Mouse (Mus musculus) regulatory T cell (primary cell): Measurements from ENCODE around the gene Tectb.
"Not testable (repeated sequence)": the region's sequence is repeated elsewhere in the genome, so short reads cannot be mapped to it uniquely, and the experiment has no call there.

ENCODE experiments used
- in situ Hi-C: fragments of 300-600 bp; cut with MboI, MseI; formaldehyde crosslinking; loops from one replicate; pipeline ENCODE4 v1.15.1; 2025; ENCODE audit warnings: high pct_unique_total_duplicates

Tectb gene

GRCm38 (mm10) chr19:55165954-55166353, 14.6 kb upstream of the Tectb start:
- in situ Hi-C loops = no loop called here

- in situ Hi-C loops = no loop called here
Measured at GRCm38 (mm10) chr19:55166741-55167140, 13.8 kb upstream of the Tectb start.

- in situ Hi-C loops = no loop called here
Measured at GRCm38 (mm10) chr19:55167741-55168140, 12.8 kb upstream of the Tectb start.

GRCm38 (mm10) chr19:55168360-55168759, 12.2 kb upstream of the Tectb start:
- in situ Hi-C loops = no loop called here

- in situ Hi-C loops = not testable (repeated sequence)
Measured at GRCm38 (mm10) chr19:55169236-55169729, 11.2 kb upstream of the Tectb start.

- in situ Hi-C loops = no loop called here
Measured at GRCm38 (mm10) chr19:55170399-55170798, 10.1 kb upstream of the Tectb start.

GRCm38 (mm10) chr19:55171585-55171984, 8.9 kb upstream of the Tectb start:
- in situ Hi-C loops = no loop called here

GRCm38 (mm10) chr19:55177143-55177542, 3.4 kb upstream of the Tectb start:
- in situ Hi-C loops = no loop called here

GRCm38 (mm10) chr19:55184442-55184841, 3.9 kb downstream of the Tectb start:
- in situ Hi-C loops = no loop called here

- in situ Hi-C loops = no loop called here
Measured at GRCm38 (mm10) chr19:55185074-55185473, 4.5 kb downstream of the Tectb start.

- in situ Hi-C loops = no loop called here
Measured at GRCm38 (mm10) chr19:55185651-55186050, 5.1 kb downstream of the Tectb start.

GRCm38 (mm10) chr19:55190065-55190464, 9.5 kb downstream of the Tectb start:
- in situ Hi-C loops = no loop called here

GRCm38 (mm10) chr19:55191596-55191995, 11.1 kb downstream of the Tectb start:
- in situ Hi-C loops = no loop called here

- in situ Hi-C loops = no loop called here
Measured at GRCm38 (mm10) chr19:55192254-55192945, 11.9 kb downstream of the Tectb start.

GRCm38 (mm10) chr19:55193717-55194394, 13.3 kb downstream of the Tectb start:
- in situ Hi-C loops = no loop called here

- in situ Hi-C loops = no loop called here
Measured at GRCm38 (mm10) chr19:55194520-55195170, 14.1 kb downstream of the Tectb start.

GRCm38 (mm10) chr19:55195574-55195973, 15.0 kb downstream of the Tectb start:
- in situ Hi-C loops = no loop called here

- in situ Hi-C loops = no loop called here
Measured at GRCm38 (mm10) chr19:55198303-55198702, 17.8 kb downstream of the Tectb start.

- in situ Hi-C loops = no loop called here
Measured at GRCm38 (mm10) chr19:55206482-55207138, 26.1 kb downstream of the Tectb start.

- in situ Hi-C loops = no loop called here
Measured at GRCm38 (mm10) chr19:55207205-55207604, 26.7 kb downstream of the Tectb start.

- in situ Hi-C loops = no loop called here
Measured at GRCm38 (mm10) chr19:55207746-55208538, 27.4 kb downstream of the Tectb start.
